Mouse (Mus musculus) bone marrow, adult 2 months (tissue): ENCODE measurements at regions not wholly inside any gene's neighbourhood (a gene's known extent, or its start where the extent isn't known, plus 50 kb on each side); places are given as distances from the start of the nearest gene placed in this dataset.

Source experiments
- CTCF ChIP-seq: fragments of 200-500 bp; IDR thresholded peaks from 2 replicates; pipeline ENCODE4 v1.5.1; 2011; ENCODE audit warnings: low read length, control low read depth; ENCODE audit not compliant: control insufficient read depth, insufficient read depth
- POLR2A ChIP-seq: fragments of 200-500 bp; IDR thresholded peaks from 2 replicates; pipeline ENCODE4 v1.6.1; 2011; ENCODE audit warnings: low read depth, mild to moderate bottlenecking, control low read depth, low read length, borderline replicate concordance; ENCODE audit not compliant: control insufficient read depth

- TF ChIP-seq POLR2A (no peak), CTCF (no peak)
Measured at GRCm38 (mm10) chr7:73238486-73238885, 136.8 kb upstream of the Rgma start.
